Mouse (Mus musculus) testis, postnatal 14 days (tissue): Measurements from ENCODE around the gene Lrba.

Source experiments
- DNase-seq: peaks from one replicate; pipeline ENCODE4 v3.0.0; 2021; ENCODE audit warnings: low spot score

Gene Lrba

DNA sequence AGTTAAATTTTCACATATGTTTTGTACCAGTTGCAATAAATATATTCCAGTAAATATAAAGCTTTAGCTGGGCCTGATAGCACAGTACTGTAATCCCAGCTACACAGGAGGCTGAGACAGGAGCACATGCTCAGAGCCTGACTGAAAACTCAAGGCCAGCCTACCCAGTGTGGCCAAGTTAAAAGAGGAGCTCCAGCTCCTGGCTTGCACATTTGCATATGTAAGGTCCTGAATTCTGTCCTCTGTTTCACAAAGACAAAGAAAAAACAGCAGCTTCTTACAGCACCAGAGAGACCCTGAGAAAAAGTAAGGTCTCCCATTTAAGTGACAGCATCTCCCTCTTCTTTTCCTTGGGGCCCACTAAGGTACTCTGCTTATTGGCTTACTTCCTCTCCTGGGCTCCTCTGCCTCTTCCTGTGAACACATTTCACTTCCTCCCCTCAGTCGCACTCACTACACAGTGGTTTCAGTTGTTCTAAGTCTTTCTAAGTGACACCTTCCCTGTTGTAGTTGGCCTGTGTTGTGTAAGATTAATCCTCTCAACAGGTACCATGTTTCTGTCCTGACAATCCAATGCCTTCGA lies 453.2 kb downstream of the Lrba start:
- DNase-seq: no peak

DNA sequence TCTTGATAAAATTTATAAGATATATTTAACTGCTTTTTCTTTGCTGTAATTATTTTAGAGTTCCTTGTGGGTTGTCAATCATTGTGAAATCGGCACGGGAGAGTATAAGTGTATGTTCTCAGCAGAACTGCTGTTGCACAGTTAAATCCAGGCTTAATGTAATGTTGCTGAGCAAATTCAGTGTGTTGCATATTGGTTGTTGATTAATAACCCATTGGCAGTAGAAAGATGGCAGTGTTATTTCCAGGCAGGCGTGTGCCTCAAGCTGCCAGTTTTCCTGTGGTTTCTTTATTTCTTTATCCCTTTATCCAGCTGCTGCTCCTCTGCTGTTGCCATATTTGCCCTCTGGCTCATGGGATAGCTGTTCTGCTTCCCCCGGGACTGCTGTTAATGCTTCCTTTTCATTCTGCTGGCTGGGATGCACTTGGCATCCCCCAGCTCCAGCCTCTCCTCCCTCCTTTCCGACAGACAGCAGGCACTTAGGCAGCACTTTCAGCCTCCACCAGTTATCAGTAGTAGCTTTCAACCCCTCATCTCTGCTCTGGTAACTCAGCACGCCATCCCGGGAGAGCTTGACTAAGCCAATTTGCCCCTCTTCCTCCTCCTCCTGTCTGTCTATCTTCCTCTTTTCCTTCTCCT lies 463.2 kb downstream of the Lrba start:
- no peak for DNase-seq

DNA sequence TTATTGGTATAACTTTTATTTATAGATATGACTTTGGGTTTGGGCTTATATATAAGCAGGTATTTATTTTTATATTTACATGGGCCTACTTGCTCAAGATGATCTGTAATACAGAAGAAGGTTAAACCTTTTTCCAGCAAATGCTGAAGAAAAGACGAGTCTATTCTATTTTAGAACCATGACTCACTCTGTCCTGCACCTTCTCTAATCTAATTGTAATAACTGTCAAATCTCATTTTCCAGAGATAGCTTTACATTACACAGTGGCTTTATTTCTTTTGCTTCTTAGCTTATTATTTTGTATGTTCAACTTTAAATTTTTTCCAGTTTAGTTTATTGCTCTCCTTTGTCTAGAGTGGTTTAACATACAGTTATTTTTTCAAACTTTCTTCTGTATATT lies 464.0 kb downstream of the Lrba start:
- DNase-seq: no peak

DNA sequence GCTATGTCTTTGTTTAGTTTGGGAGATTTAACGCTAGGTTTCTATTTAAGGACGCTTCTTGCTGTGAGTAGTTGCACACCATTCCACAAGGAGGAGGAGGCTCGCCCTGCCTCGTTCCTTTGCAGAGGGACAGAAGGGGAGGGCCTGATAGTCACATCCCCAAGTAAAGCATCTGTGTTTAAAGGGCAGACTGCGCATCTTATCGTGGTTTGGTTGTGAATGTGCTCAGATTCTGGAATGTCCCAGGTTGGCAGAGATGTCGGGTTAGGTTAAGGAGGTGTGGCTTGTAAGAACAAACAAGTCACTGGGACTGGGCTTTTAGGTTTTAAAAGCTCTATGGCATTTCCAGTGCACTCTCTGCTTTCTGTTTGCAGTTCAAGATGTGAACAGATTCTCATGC lies 464.8 kb downstream of the Lrba start:
- DNase-seq: no peak

DNA sequence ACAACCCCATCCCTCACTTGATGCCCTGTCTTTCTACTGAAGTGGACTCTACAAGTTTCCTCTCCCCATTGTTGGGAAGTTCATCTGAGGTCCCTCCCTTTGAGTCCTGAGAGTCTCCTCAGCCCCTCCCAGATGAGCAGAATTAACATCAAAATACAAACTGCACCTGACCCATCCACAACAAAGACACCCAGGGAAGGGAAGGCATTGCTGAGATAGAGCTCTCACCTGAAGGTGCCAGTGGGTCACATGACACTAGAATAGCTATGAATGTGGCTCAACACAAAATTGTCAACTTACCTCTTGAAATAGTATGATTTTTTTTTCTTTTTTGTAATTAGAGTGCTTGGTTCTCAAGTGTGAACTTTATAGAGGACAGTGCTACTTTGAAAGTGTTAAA lies 468.3 kb downstream of the Lrba start:
- no peak for DNase-seq

DNA sequence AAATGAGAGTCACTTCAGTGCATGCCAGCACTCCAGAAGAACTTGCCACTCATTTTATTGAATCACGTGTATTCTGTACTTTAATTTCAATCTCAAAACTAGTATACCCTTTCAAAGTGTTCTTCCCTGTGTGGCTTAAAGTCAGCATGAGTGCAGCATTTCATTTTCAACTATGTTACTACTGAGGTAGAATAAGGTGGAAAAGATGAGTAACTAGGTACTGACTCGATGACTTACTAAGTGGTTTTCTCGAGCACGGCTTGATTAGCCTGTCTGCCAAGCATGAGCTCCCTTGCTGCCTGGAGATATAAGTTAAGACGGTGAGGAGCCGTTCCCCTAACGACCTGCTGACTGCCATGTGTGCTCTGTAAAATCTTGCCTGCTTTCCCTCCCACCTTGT lies 469.1 kb downstream of the Lrba start:
- DNase-seq: no peak

DNA sequence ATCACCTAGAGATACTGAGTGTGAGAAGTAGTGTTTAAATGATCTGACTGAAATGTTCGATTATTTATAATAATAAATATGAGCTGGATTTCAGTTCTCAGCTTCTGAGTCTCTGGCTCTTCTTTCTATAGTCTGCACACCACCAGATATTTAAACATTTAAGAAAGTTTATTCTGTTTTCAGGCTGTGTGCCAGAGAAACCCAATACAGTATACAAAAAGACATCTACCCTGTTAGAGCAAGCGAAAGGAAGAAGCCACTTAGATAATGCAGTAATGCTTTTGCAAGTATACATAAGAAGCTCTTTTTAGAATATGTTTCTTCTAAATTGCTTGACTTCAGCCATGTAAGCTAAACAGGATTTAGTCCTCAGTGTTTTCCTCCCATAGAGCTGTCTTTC lies 474.5 kb downstream of the Lrba start:
- no peak for DNase-seq

DNA sequence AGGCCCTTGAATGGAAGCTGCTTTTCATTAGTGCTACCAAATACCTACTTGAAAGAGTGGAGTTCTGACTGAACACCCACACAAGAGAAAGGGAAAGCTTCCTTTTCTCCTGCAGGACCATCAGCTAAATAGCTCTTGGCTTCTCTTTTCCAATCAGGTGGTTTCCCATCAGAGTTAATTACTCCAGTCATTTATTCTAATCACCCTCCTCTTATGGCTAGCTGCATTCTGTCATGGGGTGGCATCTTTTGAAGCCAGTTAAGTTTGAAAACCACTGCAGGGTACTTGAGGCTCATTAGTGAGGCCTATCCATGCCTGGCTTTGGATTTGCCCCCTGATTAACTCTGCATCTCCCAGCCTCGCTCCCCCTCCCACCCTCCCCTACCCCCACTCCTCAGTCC lies 476.7 kb downstream of the Lrba start:
- DNase-seq: no peak

DNA sequence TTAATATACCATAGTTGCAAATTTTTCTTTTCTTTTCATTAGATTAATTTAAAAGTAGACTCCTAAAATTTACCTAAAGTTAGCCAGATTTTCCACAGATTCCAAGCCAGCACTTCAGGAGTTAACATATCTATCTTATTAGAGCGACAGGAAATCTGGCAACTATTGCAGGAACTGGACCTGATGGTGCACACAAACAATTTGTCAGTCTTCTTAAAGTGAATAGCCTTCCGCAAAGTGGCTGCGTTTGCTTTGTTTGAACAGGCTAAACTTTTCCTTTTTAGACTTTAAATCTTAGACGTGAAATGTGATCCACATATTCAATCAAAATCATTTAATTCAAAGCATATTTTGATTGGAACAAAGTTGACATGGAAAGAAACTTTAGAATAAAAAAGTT lies 485.0 kb downstream of the Lrba start:
- no peak for DNase-seq

DNA sequence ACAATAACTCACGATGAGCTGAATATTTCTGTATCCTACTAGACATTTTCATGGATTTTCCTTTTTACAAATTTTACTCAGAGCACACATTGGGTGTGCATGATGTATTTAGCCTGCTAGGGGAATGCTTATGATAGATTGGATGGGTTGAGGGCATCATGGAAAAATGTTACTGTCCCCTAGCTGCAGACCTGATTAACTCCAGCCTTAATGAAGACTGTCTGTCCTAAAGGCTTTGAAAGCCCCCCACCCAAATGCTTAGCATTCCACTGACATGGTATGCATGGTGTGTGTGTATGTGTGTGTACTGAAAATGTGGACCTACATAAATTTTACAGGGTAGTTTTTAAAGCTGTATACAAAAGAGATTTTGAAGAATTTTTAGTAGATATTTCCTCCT lies 487.1 kb downstream of the Lrba start:
- no peak for DNase-seq

DNA sequence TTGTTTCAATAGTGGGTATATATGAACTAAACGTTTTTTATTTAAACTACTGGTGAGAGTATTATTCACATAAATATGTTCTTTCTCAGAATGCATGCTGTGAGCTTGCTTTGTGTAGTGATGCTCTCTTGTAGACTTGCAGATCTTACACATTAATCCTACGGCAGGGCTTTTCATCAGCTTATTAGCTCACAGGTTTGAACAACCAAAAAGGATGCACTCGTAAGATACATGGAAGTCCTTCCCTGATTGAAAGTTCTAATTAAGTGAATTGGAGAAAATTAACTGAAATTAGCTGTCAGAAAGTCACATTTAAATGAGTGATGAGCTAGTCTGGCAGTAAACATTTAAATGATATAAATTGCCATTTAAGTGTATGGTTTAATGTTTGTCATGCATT lies 488.3 kb downstream of the Lrba start:
- no peak for DNase-seq

DNA sequence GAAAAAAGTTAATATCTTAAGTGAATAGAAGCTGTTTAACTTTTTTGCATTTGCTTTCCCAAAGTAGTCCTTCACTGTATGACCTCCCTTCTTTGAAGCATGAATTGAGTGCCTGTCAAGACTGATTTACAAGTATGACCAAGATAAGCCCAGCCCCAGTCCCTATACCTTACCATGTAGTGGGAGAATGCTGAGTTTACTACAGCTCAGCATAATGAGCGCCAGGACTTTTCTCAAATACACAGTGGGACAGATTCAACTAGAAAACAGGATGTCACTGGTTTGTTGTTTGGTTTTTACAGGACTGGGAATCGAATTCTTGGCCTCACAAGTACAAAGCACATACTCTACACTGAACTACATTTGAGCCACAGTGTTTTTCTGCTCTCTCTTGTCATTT lies 490.0 kb downstream of the Lrba start:
- DNase-seq: no peak

DNA sequence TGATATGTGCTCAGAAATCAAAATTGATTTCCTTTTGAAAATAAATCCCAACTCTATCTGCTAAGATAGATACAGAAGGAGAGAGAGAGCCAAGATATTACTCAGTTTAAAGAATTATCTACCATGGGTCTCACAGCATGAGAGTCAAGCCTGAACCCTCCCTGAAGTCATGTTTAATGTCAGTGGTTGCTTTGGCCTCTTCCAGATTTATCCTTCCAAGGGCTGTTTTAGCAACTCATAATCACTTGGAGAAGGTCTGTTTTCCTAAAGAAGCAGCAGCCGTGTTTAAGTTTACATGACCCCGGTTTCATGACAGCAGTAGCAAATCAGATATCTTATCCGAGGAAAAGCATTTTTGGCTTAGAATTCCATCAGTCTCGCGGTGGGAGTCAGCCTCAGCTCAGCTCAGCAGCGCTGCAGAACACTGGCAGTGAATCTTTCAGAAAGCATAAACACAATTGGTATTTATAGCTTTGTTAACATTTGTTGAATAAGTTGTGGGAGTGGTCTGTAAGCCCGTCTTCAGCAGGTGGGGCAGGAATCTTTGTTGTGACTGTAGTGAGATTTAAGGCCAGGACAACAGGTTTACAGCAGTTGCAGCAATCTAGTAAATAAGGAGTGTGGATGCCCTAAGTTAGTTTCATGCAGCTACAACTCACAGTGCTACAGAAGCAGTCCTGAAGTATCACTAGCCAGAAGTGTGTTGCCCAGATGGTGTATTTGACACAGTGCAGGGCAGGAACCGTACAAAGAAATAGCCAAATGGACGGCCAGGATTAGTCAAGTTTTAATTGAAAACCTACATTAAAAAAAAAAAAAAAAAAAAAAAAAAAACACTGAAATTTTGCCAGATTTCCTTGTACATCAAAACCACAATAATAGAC lies 499.2 kb downstream of the Lrba start:
- no peak for DNase-seq

DNA sequence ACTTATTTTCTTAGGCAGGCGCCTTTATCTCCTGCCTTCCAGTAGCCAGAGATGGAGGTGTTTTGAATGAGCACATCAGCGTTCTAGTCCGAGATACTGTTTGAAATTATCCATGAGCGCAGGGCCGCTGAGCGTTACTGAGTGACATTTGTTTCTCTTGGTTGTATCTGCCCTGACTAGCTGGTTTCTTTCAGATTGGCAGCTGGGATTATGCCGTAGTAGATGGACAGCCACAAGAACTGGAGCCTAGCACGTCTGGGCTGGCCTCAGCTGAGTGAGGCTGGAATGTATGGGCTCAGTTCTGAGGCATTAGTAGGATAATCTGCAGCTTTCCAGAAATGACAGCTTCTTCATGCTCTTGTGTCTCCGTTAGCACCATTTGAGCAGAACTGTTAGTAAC lies 500.6 kb downstream of the Lrba start:
- no peak for DNase-seq

DNA sequence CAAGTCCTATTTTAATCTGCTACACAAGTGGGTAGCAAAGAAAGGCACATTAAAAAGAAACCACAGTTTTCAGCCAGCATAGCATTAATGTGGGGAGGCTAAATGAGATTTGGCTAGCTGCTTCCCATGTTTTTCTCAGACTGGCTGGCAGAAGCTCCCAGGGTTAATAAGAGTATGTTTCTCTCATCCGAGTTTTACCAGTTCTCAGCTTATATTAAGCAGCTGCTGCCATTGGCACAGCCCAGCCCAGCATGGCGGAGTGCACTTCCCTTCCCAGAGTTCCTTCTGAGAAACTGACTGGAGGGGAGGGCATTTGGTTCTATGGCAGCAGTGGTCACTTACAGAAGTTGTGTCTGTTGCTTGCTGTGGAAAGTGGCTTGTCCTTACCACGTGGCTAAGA lies 514.4 kb downstream of the Lrba start:
- no peak for DNase-seq

DNA sequence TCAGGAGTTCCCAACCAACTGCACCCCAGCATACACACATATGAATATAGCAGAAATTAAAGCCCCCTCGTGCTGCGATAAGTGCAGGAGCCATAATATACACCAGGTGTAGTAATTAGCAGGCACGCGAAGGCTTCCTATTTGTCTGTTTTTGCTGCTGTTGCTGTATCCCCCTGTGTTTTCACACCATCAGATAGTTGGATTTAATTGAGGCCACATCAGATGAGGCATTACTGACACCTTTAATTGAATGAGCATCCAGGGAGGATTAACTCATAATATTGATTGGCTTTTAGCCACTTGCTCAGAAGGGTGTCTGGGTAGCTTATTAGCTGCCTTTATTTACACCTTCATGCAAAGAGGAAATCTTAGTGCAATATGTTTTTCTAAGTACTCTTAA lies 515.3 kb downstream of the Lrba start:
- DNase-seq: no peak

DNA sequence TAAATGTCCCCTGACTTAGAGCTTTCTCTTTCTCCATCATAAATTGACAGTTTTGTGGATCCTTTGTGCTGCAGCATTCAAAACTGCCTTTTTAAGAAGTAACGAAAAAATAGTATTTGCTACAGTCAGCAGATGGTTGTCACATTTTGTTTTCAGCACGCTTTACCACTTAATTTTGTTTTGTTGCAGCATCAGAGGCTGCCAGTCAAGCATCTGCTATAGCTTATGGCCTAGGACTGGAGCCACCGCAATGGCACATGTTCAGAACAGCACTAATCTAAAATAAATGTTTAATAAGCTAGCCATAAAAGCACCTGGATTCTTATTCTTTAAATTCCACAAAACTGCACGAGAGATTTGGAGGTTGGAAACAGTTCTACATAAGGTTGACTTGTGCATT lies 520.9 kb downstream of the Lrba start:
- DNase-seq: no peak

DNA sequence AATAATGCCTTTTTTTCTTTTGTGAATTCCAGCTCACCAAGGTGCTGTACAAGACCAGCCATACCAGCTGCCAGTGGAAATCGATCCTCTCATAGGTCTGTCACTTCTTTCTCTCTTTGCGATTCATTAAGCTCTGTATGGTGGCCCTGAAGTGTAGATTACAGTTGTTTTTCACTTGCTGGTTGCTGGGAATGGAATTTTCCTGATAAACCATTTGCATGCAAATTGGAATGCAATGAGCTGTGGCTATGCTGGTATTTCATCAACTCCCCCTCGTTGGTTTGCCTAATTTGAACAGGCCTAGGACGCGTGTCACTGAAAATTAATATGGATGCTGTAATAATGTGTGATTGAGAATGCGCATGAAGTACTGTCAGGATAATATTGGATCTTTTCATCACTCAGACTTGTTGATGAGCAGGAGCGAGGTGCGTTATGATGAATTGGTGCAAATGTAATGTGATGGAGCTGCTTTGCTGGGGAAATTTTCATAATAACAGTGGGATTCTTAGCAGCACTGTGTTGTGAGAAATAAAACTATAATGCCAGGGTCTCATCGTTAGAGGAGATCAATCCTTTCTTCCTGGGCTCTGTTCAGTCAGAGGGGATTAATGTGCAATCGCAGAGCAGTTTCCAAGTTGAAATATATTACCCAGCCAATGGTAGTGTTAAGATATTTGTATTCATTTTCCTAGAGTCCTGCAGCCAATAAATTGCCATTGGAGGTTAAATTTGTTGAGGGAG lies 521.5 kb downstream of the Lrba start:
- DNase-seq: no peak

DNA sequence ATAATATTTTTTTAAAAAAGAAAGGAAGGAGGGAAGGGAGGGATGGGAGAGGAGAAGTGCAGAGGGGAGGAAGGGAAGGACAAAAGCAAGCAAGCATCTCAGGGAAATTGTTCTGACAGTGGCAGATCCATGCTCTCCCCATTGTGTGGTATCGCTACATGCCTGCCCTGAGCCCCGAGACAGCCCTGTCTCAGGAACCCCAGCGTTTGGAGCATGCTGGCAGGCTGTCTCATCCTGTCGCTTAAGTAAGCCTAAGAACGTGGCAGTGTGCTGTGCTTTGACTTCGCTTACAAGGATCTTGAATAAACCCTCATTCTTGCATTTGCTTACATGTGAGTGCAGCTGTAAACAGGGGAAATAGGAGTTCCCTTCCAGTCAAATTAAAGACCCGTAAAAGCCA lies 526.2 kb downstream of the Lrba start:
- DNase-seq: no peak

DNA sequence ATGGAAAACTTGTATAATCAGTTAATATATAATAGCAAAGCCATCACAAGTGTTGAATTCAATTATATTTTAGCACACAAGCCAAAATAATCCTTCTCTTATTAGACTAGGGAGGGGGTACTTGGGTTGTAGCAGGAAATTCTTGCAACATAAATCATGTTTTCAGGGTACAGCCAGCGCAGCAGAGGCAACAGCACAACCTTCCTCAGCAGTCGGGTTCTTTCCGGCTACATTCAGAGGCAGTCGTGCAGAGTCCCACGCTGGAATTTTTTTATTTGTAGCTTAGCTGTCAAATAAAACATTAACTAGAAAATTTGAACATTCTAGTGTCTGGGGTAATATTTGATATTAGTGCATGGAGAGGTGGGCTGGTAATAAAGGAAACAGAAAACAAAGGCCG lies 529.7 kb downstream of the Lrba start:
- no peak for DNase-seq

DNA sequence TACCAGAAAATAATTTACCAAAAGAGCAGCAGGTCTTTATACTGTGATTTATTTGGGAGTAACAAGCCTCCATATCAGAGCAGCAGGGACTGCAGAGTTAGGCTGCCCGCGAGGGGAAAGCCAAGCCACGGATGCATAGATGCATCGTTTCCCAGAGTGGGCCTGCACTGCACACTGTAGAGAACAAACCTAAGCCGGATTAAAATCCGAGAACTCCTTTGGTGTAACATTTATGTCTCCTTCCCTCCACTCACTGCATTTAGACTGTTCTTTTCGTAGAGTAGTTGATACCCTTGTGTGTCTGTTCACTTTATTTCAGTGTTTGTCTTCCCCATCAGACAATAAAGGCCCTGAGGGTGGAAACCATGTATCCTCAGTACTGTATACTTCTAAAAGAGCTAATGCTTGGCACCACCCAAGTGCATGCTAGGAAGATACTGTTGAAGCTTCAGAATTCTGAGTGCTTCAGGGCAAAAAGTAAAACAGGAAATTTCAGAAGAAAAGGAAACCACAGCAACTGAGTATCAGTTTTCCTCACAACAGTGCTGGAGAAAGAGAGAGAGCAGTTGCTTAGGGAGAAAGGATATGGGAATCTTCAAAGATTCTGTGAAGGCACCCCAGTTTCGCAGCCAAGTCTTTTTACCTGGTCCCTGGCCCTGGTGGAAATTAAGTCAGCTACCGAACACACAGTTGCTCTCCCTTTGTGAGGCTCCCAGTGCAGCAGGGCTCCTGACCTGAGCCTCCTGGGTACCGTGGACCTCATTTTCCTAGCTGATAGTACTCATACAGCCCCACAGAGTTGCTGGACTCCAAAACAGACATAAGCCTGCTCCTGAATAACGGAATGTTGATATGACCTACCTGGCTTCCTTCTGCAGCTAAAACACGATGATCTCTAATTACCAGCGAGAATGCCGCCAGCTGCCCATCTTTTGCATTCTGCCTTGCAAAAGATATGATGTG lies 530.4 kb downstream of the Lrba start:
- no peak for DNase-seq

DNA sequence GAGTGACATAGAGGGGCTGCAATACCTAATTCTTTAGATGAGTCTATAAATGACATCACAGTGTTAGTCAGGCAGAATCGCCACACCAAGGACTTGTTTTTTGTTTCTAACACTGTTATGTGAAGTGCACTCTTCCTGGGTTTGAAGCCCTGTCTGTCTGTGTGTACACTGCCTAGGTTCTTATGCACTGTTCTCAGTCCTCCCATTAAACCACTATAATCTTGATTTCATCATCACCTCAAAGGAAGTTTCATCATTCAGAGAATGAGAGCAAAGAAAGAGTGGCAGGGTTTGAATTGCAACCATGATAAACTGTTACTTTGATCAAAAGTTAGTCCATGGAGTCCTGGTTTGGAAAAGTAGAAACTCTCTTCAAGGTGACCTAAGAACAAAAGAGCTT lies 532.1 kb downstream of the Lrba start:
- no peak for DNase-seq
